Mouse (Mus musculus) thymus, postnatal 14 days (tissue): ENCODE data around the gene Psap.

Experiments used
- DNase-seq: peaks from one replicate; pipeline ENCODE4 v3.0.0; 2021

Gene Psap

GRCm38 (mm10) chr10:60290026-60290738 lies 12.8 kb downstream of the Psap start:
- peak; percentile 45 for DNase-seq

- no peak for DNase-seq
Observed at GRCm38 (mm10) chr10:60290739-60291110, 13.3 kb downstream of the Psap start.

DNA sequence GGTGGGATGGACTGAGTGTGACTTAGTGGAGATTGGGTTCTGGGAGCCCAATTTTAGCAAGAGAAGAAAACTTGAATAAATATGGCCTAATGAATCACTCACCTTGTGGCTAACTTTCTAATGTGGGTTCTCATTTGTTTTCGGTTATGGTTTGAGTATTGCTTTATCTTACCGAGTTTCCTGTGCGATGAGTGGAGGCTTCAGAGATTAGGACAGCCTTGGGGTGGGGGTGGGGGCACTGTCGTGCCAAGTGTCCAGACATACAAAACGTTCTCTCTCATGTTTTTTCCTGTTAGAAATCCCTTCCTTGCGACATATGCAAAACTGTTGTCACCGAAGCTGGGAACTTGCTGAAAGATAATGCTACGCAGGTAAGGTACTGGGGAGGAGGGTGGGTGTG lies 14.8 kb downstream of the Psap start:
- no peak for DNase-seq

GRCm38 (mm10) chr10:60294621-60295020 lies 17.2 kb downstream of the Psap start:
- DNase-seq: no peak

GRCm38 (mm10) chr10:60295356-60295755 lies 17.9 kb downstream of the Psap start:
- no peak for DNase-seq

DNA sequence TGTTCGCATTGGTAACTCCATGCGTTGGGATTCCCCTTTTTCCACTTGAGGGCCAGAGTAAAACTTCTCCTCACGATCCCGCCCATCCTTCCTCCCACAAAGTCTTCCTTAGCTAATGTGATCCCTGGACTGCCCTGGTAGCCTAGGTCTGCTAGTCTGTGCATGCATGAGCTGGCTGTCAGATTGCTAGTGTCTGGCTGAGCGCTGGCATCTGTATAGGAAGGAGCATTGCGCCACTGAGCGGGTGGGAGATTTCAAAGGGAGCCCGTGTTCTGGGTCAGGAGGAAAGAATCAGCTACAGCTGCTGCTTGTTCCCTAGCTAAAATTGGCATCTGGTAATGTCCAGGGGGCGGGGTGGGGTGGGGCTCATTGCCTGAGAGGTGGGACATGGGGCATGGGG lies 18.6 kb downstream of the Psap start:
- peak; percentile 20 for DNase-seq

GRCm38 (mm10) chr10:60299636-60300035 lies 22.2 kb downstream of the Psap start:
- no peak for DNase-seq

GRCm38 (mm10) chr10:60303419-60303818 lies 26.0 kb downstream of the Psap start:
- DNase-seq: no peak

DNA sequence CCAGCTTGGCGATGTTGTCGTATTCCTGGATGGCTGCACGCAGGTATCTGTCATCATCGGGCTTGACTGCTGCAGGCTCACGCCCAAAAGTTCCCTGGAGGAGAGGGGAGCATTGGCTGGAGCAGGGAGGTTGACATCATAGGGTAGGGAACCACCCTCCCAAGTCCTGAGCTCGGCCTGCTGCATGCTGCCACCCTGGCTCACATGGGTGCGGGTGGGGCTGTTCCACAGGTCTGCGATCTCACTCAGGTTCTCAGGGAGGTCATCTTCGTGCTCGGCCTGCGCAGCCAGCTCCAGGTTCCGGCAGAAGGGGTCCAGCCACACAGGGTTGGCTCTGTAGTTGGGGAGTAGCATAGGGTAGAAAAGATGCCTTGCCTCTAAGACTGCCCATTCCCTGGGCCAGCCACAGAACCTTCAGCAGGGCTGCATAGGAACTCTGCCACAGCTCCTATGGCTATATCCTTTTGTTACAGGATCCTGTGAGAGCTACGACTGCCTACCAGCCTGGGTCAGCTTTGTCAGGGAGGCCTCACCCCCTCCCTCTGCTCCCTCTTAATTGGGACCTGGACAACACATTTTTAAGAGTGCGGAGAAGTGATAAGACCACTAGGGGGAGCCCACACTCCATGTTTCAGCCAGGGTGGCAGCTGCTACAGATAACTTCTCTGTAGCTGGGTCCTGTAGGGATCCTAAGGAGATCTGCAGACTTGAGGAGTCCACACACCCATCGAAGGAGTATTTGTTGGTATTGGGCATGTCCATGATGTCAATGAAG lies 27.6 kb downstream of the Psap start:
- peak; percentile 81 for DNase-seq

- DNase-seq: no peak
Observed at GRCm38 (mm10) chr10:60310629-60311028, 33.2 kb downstream of the Psap start.

- no peak for DNase-seq
Observed at GRCm38 (mm10) chr10:60313606-60314005, 36.2 kb downstream of the Psap start.

- no peak for DNase-seq
Observed at GRCm38 (mm10) chr10:60316166-60316565, 38.7 kb downstream of the Psap start.

DNA sequence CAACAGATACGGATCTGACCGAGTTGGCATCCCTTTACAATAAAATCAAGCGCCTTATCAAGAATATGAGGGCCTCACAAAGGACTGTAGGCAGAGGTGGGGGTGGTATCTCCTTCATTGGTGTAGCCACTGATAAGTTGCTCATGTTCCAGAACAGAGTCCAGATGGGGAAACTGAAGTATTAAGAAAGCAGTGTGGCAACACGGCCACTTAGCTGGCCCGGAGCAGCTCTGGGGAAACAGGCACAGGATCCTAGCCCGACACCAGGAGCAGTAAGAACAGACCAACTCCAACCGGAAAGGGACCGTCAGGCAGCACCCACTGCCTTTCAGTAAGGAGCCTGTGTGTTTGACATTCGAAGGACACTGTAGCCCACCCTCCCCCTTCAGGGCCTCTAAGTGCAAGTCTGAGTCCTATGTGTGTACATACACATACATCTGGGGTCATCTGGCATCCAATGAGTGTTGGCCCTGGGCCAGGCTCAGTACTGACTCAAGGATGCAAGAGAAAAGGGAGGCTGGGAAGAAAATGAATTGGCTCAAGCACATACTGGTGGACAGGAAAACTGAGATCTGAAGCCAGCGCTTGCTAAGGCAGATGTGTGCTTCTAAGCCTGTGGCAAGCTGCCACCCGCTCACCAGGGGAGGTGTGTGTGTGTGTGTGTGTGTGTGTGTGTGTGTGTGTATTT lies 51.7 kb downstream of the Psap start:
- no peak for DNase-seq

- no peak for DNase-seq
Observed at GRCm38 (mm10) chr10:60334583-60334982, 57.2 kb downstream of the Psap start.

GRCm38 (mm10) chr10:60335021-60335420 lies 57.6 kb downstream of the Psap start:
- DNase-seq: no peak

- no peak for DNase-seq
Observed at GRCm38 (mm10) chr10:60341528-60341927, 64.1 kb downstream of the Psap start.

GRCm38 (mm10) chr10:60344111-60344510 lies 66.7 kb downstream of the Psap start:
- no peak for DNase-seq

DNA sequence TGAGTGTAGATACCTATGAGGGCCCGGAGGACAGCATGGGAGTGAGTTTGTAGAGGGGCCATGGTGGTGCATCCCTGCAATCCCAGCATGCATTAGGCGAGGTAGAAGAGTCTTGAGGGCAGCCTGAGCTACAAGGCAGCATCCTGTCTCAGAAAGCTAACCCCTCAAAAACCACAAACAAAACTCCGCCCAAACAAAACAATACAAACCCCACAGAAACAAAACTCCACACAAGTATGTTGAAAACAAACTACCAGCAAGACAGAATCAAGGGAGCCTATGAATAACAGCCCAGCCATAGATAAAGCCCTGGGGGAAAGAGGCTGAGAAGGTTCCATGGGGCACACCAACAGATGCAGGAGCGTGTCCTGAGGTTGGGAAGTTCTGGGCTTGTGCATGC lies 68.6 kb downstream of the Psap start:
- peak; percentile 32 for DNase-seq

GRCm38 (mm10) chr10:60346701-60347405 lies 69.4 kb downstream of the Psap start, which contains the start of gene Vsir:
Gene Vsir, plus strand, starts transcription at chr10:60346851.
- DNase-seq: peak; percentile 90

DNA sequence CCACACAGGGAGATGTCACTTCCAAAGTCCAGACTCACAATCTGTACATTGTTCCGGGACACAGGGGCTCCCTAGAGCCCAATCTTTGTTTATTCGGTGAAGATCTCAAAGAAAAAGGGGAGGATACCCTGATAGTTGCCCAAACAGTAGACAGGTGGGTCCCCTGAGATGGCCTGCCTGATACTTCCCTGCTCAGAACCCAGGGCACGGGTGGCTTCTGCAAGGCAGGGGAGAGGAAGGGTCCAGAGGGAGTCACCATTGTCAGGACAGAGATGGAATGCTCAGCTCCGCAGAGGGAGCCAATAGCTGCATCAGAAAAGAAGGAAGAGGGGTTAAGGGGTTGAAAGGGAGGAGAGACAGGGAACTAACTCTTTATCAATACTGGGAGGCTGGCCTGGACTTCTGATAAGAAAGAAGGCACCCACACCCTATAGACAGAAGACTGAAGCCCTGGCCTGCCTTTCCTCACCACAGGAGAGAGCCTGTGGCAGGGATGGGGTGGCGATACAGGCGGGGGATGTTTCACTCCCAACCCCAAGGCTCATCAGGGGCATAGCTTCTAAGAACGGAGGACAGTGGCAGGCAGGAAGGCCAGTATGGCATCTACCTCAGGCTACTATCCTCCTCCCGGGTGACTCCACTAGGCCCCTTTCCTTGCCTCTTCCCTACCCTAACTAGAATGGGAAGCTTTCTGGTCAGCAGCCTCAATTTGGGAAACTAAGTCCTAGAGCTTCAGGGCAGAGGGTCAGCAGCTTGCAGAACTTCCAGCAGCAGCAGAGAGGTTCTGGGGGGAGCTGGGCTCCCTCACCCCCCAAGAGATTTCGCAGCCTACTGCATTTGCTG lies 70.6 kb downstream of the Psap start:
- DNase-seq: no peak

DNA sequence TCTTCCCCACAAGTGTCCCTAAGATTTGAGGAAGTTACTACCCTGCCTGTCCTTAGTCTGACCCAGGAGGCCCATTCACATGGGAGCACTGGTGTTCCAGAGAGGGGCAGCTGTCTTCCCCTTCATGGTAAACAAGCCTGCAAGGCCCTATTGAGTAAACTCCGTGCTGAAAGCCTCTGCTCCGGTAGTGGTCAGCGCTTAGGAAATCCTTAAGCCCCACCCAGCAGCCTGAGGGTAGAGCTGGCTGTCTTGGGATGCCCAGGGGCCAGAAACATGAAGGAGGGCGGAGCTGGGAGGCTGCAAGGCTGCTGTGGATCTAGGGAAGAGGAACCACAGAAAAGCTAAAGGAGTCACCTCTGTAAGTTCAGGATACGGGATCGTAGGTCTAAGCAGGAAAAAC lies 71.6 kb downstream of the Psap start:
- no peak for DNase-seq

GRCm38 (mm10) chr10:60349644-60350043 lies 72.2 kb downstream of the Psap start:
- no peak for DNase-seq
